Mouse (Mus musculus) heart, adult 2 months (tissue): ENCODE data around the gene Hist1h2bq. TPM values are rescaled to one million over a fixed set of nuclear protein-coding genes. Genes with fewer than 3 reads are reported as not detected.
"Not testable (repeated sequence)": the region's sequence is repeated elsewhere in the genome, so short reads cannot be mapped to it uniquely, and the experiment has no call there.

Experiments
- DNase-seq, 2 experiments: peaks; one replicate each; pipeline ENCODE4 v3.0.0; 2021
- H3K27ac ChIP-seq: fragments of 200-600 bp; 2 replicates; pipeline ENCODE4 v1.8.1; 2022
- H3K27me3 ChIP-seq: fragments of 200-500 bp; 2 replicates; pipeline ENCODE4 v1.6.1; 2012; ENCODE audit warnings: mild to moderate bottlenecking, low read length, inconsistent platforms, mixed read lengths; ENCODE audit not compliant: control insufficient read depth, insufficient read depth
- H3K36me3 ChIP-seq: fragments of 200-500 bp; 2 replicates; pipeline ENCODE4 v1.6.1; 2012; ENCODE audit warnings: low read length, inconsistent platforms; ENCODE audit not compliant: control insufficient read depth, insufficient read depth
- H3K4me1 ChIP-seq: fragments of 200-500 bp; 2 replicates; pipeline ENCODE4 v1.6.1; 2011; ENCODE audit warnings: low read length; ENCODE audit not compliant: control insufficient read depth, insufficient read depth
- H3K4me3 ChIP-seq: fragments of 200-600 bp; 2 replicates; pipeline ENCODE4 v1.8.1; 2022
- H3K79me2 ChIP-seq: fragments of 200-500 bp; replicated peaks from 2 replicates; pipeline ENCODE4 v1.6.1; 2012; ENCODE audit warnings: mild to moderate bottlenecking, inconsistent platforms, low read length, moderate library complexity, mixed read lengths; ENCODE audit not compliant: control insufficient read depth, insufficient read depth
- H3K9ac ChIP-seq: fragments of 200-500 bp; 2 replicates; pipeline ENCODE4 v1.6.1; 2012; ENCODE audit warnings: low read depth, mild to moderate bottlenecking, control low read depth, inconsistent platforms, low read length, mixed read lengths
- CTCF ChIP-seq: fragments of 200-600 bp; IDR thresholded peaks from 2 replicates; pipeline ENCODE4 v1.8.1; 2022; ENCODE audit warnings: antibody characterized with exemption, mild to moderate bottlenecking, moderate library complexity
- EP300 ChIP-seq: fragments of 200-500 bp; IDR thresholded peaks from 2 replicates; pipeline ENCODE4 v1.6.1; 2011; ENCODE audit warnings: low read depth, low read length, control low read depth; ENCODE audit not compliant: insufficient read depth
- POLR2A ChIP-seq: fragments of 200-500 bp; IDR thresholded peaks from 2 replicates; pipeline ENCODE4 v1.6.1; 2011; ENCODE audit warnings: mild to moderate bottlenecking, low read depth, low read length, control low read depth; ENCODE audit not compliant: insufficient read depth
- WGBS: fragments of 180-500 bp; shearing (Covaris S2); methylation state at CpG from one replicate; pipeline ENCODE4 v1.1.7; 2018; 5-methylcytosine and 5-hydroxymethylcytosine counted together
- intact Hi-C: fragments of 180-260 bp; cut with DNase I; formaldehyde crosslinking; loops from one replicate; pipeline ENCODE4 v1.15.1; 2025
- polyA plus RNA-seq: library from polyadenylated mRNA; depleted of rRNA; stranded (reverse); fragments of >200 nt; gene quantifications from 2 replicates; pipeline ENCODE4 v1.2.3, GENCODE M21; 2012
- total RNA-seq, 2 experiments: library from RNA; stranded (reverse); gene quantifications; 2 replicates each; pipeline ENCODE4 v1.2.3; 2021

Hist1h2bq gene
- total and polyA plus RNA-seq, 3 experiments: 12.7 to 26.4 (median 24.4) TPM

- Histone ChIP-seq H3K4me1 (peaks cover 2% of the 10 kb centered on the region; the same call in 1 of the 2 replicates), H3K4me3 (no peak overlapping the region), H3K27me3 (no peaks in the 10 kb centered on the region), H3K79me2 (no peaks in the 10 kb centered on the region), H3K27ac (no peak overlapping the region; the same call in 1 of the 2 replicates), H3K9ac (peak overlapping the region; percentile 61; the same call in 1 of the 2 replicates), H3K36me3 (no peaks in the 10 kb centered on the region)
- no peak for TF ChIP-seq CTCF
- TF ChIP-seq EP300: no peak
- no peak for TF ChIP-seq POLR2A
- DNase-seq: no peak
- 18% methylated on average over 8 of the region's 8 CpGs for WGBS
- intact Hi-C loops: loop anchor here (2.0 to 10.0 kb wide), 2 partner anchors 34 to 1798 kb away; partner anchors contain the start of genes Hist1h2ak and Hist1h4d
Observed at GRCm38 (mm10) chr13:21786189-21786898, 23.7 kb downstream of the Hist1h2bq start.

- no peaks in the 10 kb centered on the region for H3K27me3 ChIP-seq
- H3K79me2 ChIP-seq: no peaks in the 10 kb centered on the region
- no peak overlapping the region for H3K9ac ChIP-seq
- no peak for DNase-seq
- no peak for TF ChIP-seq EP300
- no peak for TF ChIP-seq POLR2A
- no peak for TF ChIP-seq CTCF
- no peak overlapping the region for H3K4me3 ChIP-seq
- intact Hi-C loops: loop anchor here (10.0 kb wide), 1 partner anchor 1800 kb away; the partner anchor contains the start of gene Hist1h4d
- H3K4me1 ChIP-seq: peaks cover 2% of the 10 kb centered on the region; the same call in 1 of the 2 replicates
- WGBS: 75% methylated on average over 6 of the region's 6 CpGs
- no peaks in the 10 kb centered on the region for H3K36me3 ChIP-seq
- H3K27ac ChIP-seq: no peak overlapping the region
Observed at GRCm38 (mm10) chr13:21784311-21784710, 25.7 kb downstream of the Hist1h2bq start.

GRCm38 (mm10) chr13:21783734-21784161 lies 26.2 kb downstream of the Hist1h2bq start:
- 3% methylated on average over 9 of the region's 9 CpGs for WGBS
- Histone ChIP-seq H3K4me3 (peak overlapping the region; percentile 57), H3K79me2 (no peaks in the 10 kb centered on the region), H3K36me3 (no peaks in the 10 kb centered on the region), H3K27me3 (no peaks in the 10 kb centered on the region), H3K27ac (peak overlapping the region; percentile 44), H3K4me1 (peaks cover 2% of the 10 kb centered on the region; the same call in 1 of the 2 replicates), H3K9ac (no peak overlapping the region)
- intact Hi-C loops: loop anchor here (10.0 kb wide), 1 partner anchor 1801 kb away; the partner anchor contains the start of gene Hist1h4d
- DNase-seq: peak in 1 of 2 experiments; percentile 5
- TF ChIP-seq POLR2A (no peak), CTCF (no peak), EP300 (no peak)

GRCm38 (mm10) chr13:21783255-21783617 lies 26.8 kb downstream of the Hist1h2bq start, which contains the start of gene Hist1h3i:
Hist1h3i (minus strand) TSS chr13:21783370.
- peak within 1 kb of the TSS; percentile 44 for H3K27ac ChIP-seq
- H3K27me3 ChIP-seq: no peaks in the 10 kb centered on the region
- H3K9ac ChIP-seq: peak within 1 kb of the TSS; percentile 76
- H3K4me3 ChIP-seq: peak within 1 kb of the TSS; percentile 57
- no peaks in the 10 kb centered on the region for H3K36me3 ChIP-seq
- H3K79me2 ChIP-seq: no peaks in the 10 kb centered on the region
- intact Hi-C loops: loop anchor here (10.0 kb wide), 1 partner anchor 1802 kb away; the partner anchor contains the start of gene Hist1h4d
- no peak for TF ChIP-seq CTCF
- peak; percentile 63 for TF ChIP-seq POLR2A
- DNase-seq: peak; percentile 42 to 70
- under 1% methylated on average over 20 of the region's 20 CpGs for WGBS
- H3K4me1 ChIP-seq: peaks cover 2% of the 10 kb centered on the region; the same call in 1 of the 2 replicates

- Histone ChIP-seq H3K9ac (peak overlapping the region; percentile 76), H3K27ac (peak overlapping the region; percentile 44; the same call in 1 of the 2 replicates), H3K4me3 (peak overlapping the region; percentile 57)
- not testable (repeated sequence) for H3K36me3 ChIP-seq, H3K27me3 ChIP-seq, H3K79me2 ChIP-seq, H3K4me1 ChIP-seq
- intact Hi-C loops: loop anchor here (10.0 kb wide), 1 partner anchor 1802 kb away; the partner anchor contains the start of gene Hist1h4d
- DNase-seq: peak; percentile 33 to 41
- 0 out of 2 replicates have a peak, but pooled peaks have one; percentile 43 for TF ChIP-seq POLR2A
- 6% methylated on average over 14 of the region's 35 CpGs for WGBS
Observed at GRCm38 (mm10) chr13:21782361-21783254, 27.4 kb downstream of the Hist1h2bq start.
